Mouse (Mus musculus) ES-E14 (cell line): ENCODE measurements around the gene Fam135a. TPM values are rescaled to one million over a fixed set of nuclear protein-coding genes. Genes with fewer than 3 reads are reported as not detected.

Source experiments
- DNase-seq: peaks from one replicate; pipeline ENCODE4 v3.0.0-alpha.2; 2013; ENCODE audit warnings: low read depth, low spot score
- H3K27ac ChIP-seq: 2 replicates; pipeline ENCODE4 v1.5.1; 2012; ENCODE audit warnings: low read depth, mild to moderate bottlenecking, low read length, moderate library complexity, mixed read lengths; ENCODE audit not compliant: poor library complexity, insufficient read depth, severe bottlenecking
- H3K36me3 ChIP-seq: 2 replicates; pipeline ENCODE4 v1.6.1; 2012; ENCODE audit warnings: mild to moderate bottlenecking, low read length, moderate library complexity, mixed read lengths; ENCODE audit not compliant: control insufficient read depth, poor library complexity, insufficient read depth, severe bottlenecking
- H3K4me1 ChIP-seq, 2 experiments: fragments of 150-350 bp in 1 of 2; sonication (generic) in 1 of 2; 2 replicates each; pipeline ENCODE4 v1.6.1; 2012; ENCODE audit warnings: low read length in 2 of 2, mild to moderate bottlenecking in 1 of 2, mixed read lengths in 1 of 2; ENCODE audit not compliant: control insufficient read depth in 2 of 2, insufficient read depth in 2 of 2, poor library complexity in 1 of 2
- H3K4me3 ChIP-seq, 2 experiments: fragments of 150-350 bp in 1 of 2; sonication (generic) in 1 of 2; 2 replicates each; pipeline ENCODE4 v1.5.1; 2012; ENCODE audit warnings: low read length in 2 of 2, low read depth in 1 of 2, mild to moderate bottlenecking in 1 of 2, mixed read lengths in 1 of 2; ENCODE audit not compliant: insufficient read depth in 1 of 2, poor library complexity in 1 of 2, severe bottlenecking in 1 of 2
- H3K9ac ChIP-seq: 2 replicates; pipeline ENCODE4 v1.6.1; 2012; ENCODE audit warnings: low read depth, mild to moderate bottlenecking, low read length, mixed read lengths; ENCODE audit not compliant: poor library complexity, insufficient read depth, severe bottlenecking
- H3K9me3 ChIP-seq: fragments of 150-350 bp; sonication (generic); 2 replicates; pipeline ENCODE4 v1.6.1; 2012; ENCODE audit warnings: low read depth, mild to moderate bottlenecking, low read length; ENCODE audit not compliant: control insufficient read depth, insufficient read depth
- CHD2 ChIP-seq: IDR thresholded peaks from 2 replicates; pipeline ENCODE4 v1.6.1; 2014; ENCODE audit warnings: mild to moderate bottlenecking, low read depth, low read length, inconsistent platforms
- HCFC1 ChIP-seq: IDR thresholded peaks from 2 replicates; pipeline ENCODE4 v1.6.1; 2012; ENCODE audit warnings: low read length, inconsistent platforms, borderline replicate concordance; ENCODE audit not compliant: insufficient read depth
- MAFK ChIP-seq: IDR thresholded peaks from 2 replicates; pipeline ENCODE4 v1.6.1; 2014; ENCODE audit warnings: mild to moderate bottlenecking, low read depth, low read length, inconsistent platforms; ENCODE audit not compliant: insufficient read depth
- ZC3H11A ChIP-seq: IDR thresholded peaks from 2 replicates; pipeline ENCODE4 v1.6.1; 2012; ENCODE audit warnings: low read depth, mild to moderate bottlenecking, inconsistent platforms, low read length, borderline replicate concordance
- ZNF384 ChIP-seq: IDR thresholded peaks from 2 replicates; pipeline ENCODE4 v1.6.1; 2012; ENCODE audit warnings: low read depth, low read length, inconsistent platforms
- in situ Hi-C, 2 experiments: fragments of 600-800 bp; cut with MboI; formaldehyde crosslinking; loops; one replicate each; pipeline ENCODE4 v1.15.1; 2025; ENCODE audit warnings: low sequenced_read_pairs in 2 of 2, inconsistent platforms in 1 of 2; ENCODE audit not compliant: unreplicated experiment in 2 of 2
- total RNA-seq: library from RNA; depleted of rRNA; stranded (reverse); fragments of 300-350 nt; gene quantifications from 2 replicates; pipeline ENCODE4 v1.2.3, GENCODE M21; 2012

The Fam135a gene
- total RNA-seq, 1 experiment, result 13.7 TPM

DNA sequence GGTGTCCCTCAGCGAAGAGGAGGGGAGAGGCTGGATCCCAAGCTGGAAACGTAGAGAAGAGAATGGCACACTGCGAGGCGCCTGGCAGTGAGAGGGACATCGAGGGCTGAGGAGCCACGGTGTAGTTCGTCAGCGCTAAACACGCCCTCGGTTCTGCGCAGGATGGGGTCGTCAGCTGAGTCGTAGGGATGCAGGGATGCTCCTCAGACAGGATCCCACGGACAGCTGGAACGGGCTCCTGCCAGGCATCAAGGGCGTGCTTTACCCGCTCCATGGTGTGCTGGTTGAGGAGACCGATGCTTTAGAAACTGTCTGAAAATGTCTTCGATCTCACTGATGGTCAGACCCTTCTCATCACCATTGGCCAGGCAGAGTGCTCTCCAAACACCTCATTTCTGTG lies 33.7 kb upstream of the Fam135a start:
- H3K4me3 ChIP-seq, result no peak overlapping the region
- in situ Hi-C loops, result no loop called here
- TF ChIP-seq ZNF384, result no peak
- no peak for TF ChIP-seq MAFK
- TF ChIP-seq HCFC1, result no peak
- no peak for TF ChIP-seq CHD2
- TF ChIP-seq ZC3H11A, result no peak

DNA sequence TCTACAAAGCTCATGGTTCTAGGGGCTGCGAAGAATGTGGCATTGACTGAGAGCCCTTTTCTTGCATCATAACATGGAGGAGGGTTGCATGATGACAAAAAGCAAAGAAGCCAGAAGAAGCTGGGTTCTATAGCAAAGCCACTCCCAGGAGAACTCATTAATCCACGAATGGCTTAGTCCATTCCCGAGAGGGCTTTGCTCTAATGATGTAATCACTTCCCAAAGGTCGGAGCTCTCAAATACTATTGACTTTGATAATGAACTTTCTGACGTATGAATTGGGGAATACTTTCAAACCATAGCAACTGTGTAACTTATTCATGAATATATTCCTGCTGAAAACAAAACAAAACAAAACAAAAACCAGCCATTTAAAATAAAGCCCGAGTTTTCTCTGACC lies 27.7 kb upstream of the Fam135a start:
- Histone ChIP-seq H3K36me3 (no peaks in the 10 kb centered on the region), H3K9ac (no peak overlapping the region), H3K4me3 (no peak overlapping the region), H3K27ac (no peak overlapping the region), H3K9me3 (no peaks in the 10 kb centered on the region), H3K4me1 (no peaks in the 10 kb centered on the region)
- in situ Hi-C loops, result no loop called here
- TF ChIP-seq ZNF384 (no peak), HCFC1 (no peak), ZC3H11A (no peak), CHD2 (no peak), MAFK (no peak)
- DNase-seq, result no peak

More for the DNA sequence above, 33.7 kb upstream of the Fam135a start:
- no peak for DNase-seq
- H3K9me3 ChIP-seq, result no peaks in the 10 kb centered on the region
- no peak overlapping the region for H3K27ac ChIP-seq
- no peaks in the 10 kb centered on the region for H3K36me3 ChIP-seq
- no peak overlapping the region; the same call in 1 of the 2 replicates for H3K9ac ChIP-seq
- H3K4me1 ChIP-seq, result no peaks in the 10 kb centered on the region

DNA sequence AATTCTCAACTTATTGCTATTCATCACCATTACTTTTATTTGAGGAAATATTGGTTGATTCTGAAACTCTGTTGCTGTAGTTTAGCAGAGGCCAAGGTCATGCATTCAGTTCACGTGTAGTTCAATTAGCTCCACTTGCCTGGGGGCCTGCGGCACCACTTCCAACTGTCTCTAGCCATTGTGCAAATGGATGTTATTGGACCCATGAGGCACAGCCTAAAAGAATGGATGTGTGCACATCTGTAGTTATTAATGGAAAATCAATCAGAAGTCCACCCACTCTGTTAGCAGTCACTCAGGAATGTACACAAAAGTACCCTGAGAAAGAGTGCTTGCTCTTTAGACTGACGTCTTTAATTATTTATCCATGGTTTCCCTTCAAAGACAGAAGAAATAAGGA lies 24.5 kb upstream of the Fam135a start:
- no peak for TF ChIP-seq MAFK
- TF ChIP-seq ZNF384, result no peak
- no peak for TF ChIP-seq ZC3H11A
- TF ChIP-seq HCFC1, result no peak
- TF ChIP-seq CHD2, result no peak
- no peaks in the 10 kb centered on the region for H3K9me3 ChIP-seq
- H3K4me3 ChIP-seq, result no peak overlapping the region
- in situ Hi-C loops, result no loop called here
- DNase-seq, result no peak
- no peaks in the 10 kb centered on the region for H3K36me3 ChIP-seq
- no peak overlapping the region for H3K9ac ChIP-seq
- no peak overlapping the region for H3K27ac ChIP-seq
- no peaks in the 10 kb centered on the region for H3K4me1 ChIP-seq

GRCm38 (mm10) chr1:24122582-24122981 lies 22.4 kb upstream of the Fam135a start:
- DNase-seq, result no peak

More at GRCm38 (mm10) chr1:24122582-24122981, 22.4 kb upstream of the Fam135a start:
- in situ Hi-C loops, result no loop called here
- no peaks in the 10 kb centered on the region for H3K9me3 ChIP-seq
- H3K4me1 ChIP-seq, result no peaks in the 10 kb centered on the region
- TF ChIP-seq MAFK, result no peak
- TF ChIP-seq HCFC1, result no peak
- no peak for TF ChIP-seq ZNF384
- no peak for TF ChIP-seq CHD2
- H3K36me3 ChIP-seq, result no peaks in the 10 kb centered on the region
- no peak overlapping the region for H3K4me3 ChIP-seq
- H3K27ac ChIP-seq, result no peak overlapping the region
- no peak overlapping the region for H3K9ac ChIP-seq
